33 mouse cellular contexts compared by ENCODE assay signal in the genomic region with DNA sequence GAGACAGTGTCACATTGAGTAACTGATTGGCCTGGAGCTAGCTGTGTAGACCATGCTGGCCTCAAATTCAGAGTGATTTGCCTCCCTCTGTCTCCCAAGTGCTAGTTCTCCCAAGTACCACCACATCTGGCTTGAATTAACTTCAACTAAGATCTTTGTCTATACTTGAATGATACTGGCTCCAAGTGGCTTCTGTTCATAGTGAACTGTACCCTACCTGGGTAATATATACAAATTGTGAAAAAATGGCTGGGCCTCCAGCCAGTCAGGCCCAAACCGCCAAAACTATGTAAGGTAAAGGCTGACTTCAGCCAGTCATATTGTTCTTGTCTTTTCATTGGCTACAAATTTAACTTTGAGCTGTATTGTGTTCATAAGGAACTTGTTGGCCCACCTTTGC. TPM values are rescaled to one million over a fixed set of nuclear protein-coding genes. Genes with fewer than 3 reads are reported as not detected.
DNase-seq lines count a peak whose midpoint lies in the region; ATAC-seq and TF ChIP-seq lines count a peak whose summit lies in the region.
"Had no signal": no experiment of that assay in that cellular context is flagged by ENCODE, and none has a peak within 500 bp of the region (broad histone marks: within the 10 kb centered on the region; RNA-seq: fewer than 3 reads in every experiment).

No protein-coding gene starts in this region.

- DNase-seq in embryo, embryonic 10.5 days (ENCODE audit: low spot score), result peak; percentile 5
- no peak for DNase-seq in embryo, embryonic 10 days (ENCODE audit: low spot score)
- no peak for DNase-seq in hindbrain, postnatal 0 days (ENCODE audit: low spot score)
- peak; percentile 13 for DNase-seq in 3T3-L1 (ENCODE audit: low read depth, low spot score)
- DNase-seq in liver, embryonic 13.5 days, result no peak
- DNase-seq in right cerebral cortex, adult 18-20 months, result no peak
- DNase-seq in left cerebral cortex, postnatal 4 days, result no peak
- DNase-seq: adrenal gland, adult 2 months; cerebellum, adult 11 months; gastrocnemius, postnatal 36 days; heart, postnatal 36 days; kidney, adult 2 months; lung, postnatal 4 days had no signal

- H3K9ac ChIP-seq in hindbrain, postnatal 0 days (replicated peaks; ENCODE audit: low read length), result no peak overlapping the region
- no peak overlapping the region for H3K9ac ChIP-seq in hindbrain, embryonic 16.5 days (ENCODE audit: low read depth, low read length)
- H3K9ac ChIP-seq in liver, embryonic 13.5 days, result 0 out of 2 replicates have a peak overlapping the region, but pooled peaks have one; percentile 100

- 0 out of 2 replicates have a peak overlapping the region, but pooled peaks have one; percentile 85 for H3K4me2 ChIP-seq in hindbrain, postnatal 0 days (ENCODE audit: low read depth, low read length)
- H3K4me2 ChIP-seq in hindbrain, embryonic 16.5 days (ENCODE audit: low read length), result no peak overlapping the region
- peak overlapping the region; percentile 87 for H3K4me2 ChIP-seq in liver, embryonic 13.5 days

- 0 out of 2 replicates have a peak, but pooled peaks cover 9% of the 10 kb centered on the region for H3K4me1 ChIP-seq in hindbrain, postnatal 0 days (ENCODE audit: insufficient read depth, low read length)
- H3K4me1 ChIP-seq in hindbrain, embryonic 16.5 days (ENCODE audit: control insufficient read depth, insufficient read depth, low read depth, low read length), result peaks cover 15% of the 10 kb centered on the region
- peaks cover 40% of the 10 kb centered on the region for H3K4me1 ChIP-seq in liver, embryonic 13.5 days (replicated peaks)

- no peak overlapping the region for H3K4me3 ChIP-seq in hindbrain, postnatal 0 days (ENCODE audit: low read length)
- no peak overlapping the region for H3K4me3 ChIP-seq in hindbrain, embryonic 16.5 days (ENCODE audit: low read length)
- peak overlapping the region; percentile 98 for H3K4me3 ChIP-seq in liver, embryonic 13.5 days (replicated peaks)

- no peaks in the 10 kb centered on the region for H3K27me3 ChIP-seq in hindbrain, postnatal 0 days (ENCODE audit: insufficient read depth, low read length)
- H3K27me3 ChIP-seq in hindbrain, embryonic 16.5 days (replicated peaks; ENCODE audit: control insufficient read depth, insufficient read depth, low read length), result no peaks in the 10 kb centered on the region; the same call in 1 of the 2 replicates
- no peaks in the 10 kb centered on the region for H3K27me3 ChIP-seq in liver, embryonic 13.5 days
- H3K27me3 ChIP-seq: embryonic facial prominence, embryonic 12.5 days; forebrain, embryonic 13.5 days; limb, embryonic 13.5 days; lung, embryonic 15.5 days; midbrain, embryonic 12.5 days; Patski had no signal

- no peak for ATAC-seq in hindbrain, postnatal 0 days
- no peak for ATAC-seq in hindbrain, embryonic 16.5 days
- no peak for ATAC-seq in liver, embryonic 13.5 days (ENCODE audit: low read depth)

- no peaks in the 10 kb centered on the region for H3K36me3 ChIP-seq in hindbrain, postnatal 0 days (ENCODE audit: insufficient read depth, low read length)
- no peaks in the 10 kb centered on the region for H3K36me3 ChIP-seq in hindbrain, embryonic 16.5 days (ENCODE audit: control insufficient read depth, insufficient read depth, low read length)
- H3K36me3 ChIP-seq in liver, embryonic 13.5 days, result 0 out of 2 replicates have a peak, but pooled peaks cover 3% of the 10 kb centered on the region
- H3K36me3 ChIP-seq: embryonic facial prominence, embryonic 12.5 days; limb, embryonic 13.5 days; lung, embryonic 15.5 days; midbrain, embryonic 12.5 days had no signal

- H3K9me3 ChIP-seq in hindbrain, postnatal 0 days (ENCODE audit: low read length), result no peaks in the 10 kb centered on the region
- H3K9me3 ChIP-seq in hindbrain, embryonic 16.5 days (ENCODE audit: control insufficient read depth, low read length), result no peaks in the 10 kb centered on the region
- H3K9me3 ChIP-seq in liver, embryonic 13.5 days (replicated peaks), result no peaks in the 10 kb centered on the region
- H3K9me3 ChIP-seq: embryonic facial prominence, embryonic 12.5 days; forebrain, embryonic 13.5 days; limb, embryonic 13.5 days; lung, embryonic 15.5 days; midbrain, embryonic 12.5 days had no signal

- no peak for TF ChIP-seq CTCF in hindbrain, postnatal 0 days (IDR thresholded peaks at IDR 0.05; ENCODE audit: low read depth)

- H3K27ac ChIP-seq in hindbrain, postnatal 0 days, result no peak overlapping the region
- no peak overlapping the region for H3K27ac ChIP-seq in hindbrain, embryonic 16.5 days (ENCODE audit: low read depth, low read length)
- no peak overlapping the region for H3K27ac ChIP-seq in liver, embryonic 13.5 days
- H3K27ac ChIP-seq: embryonic facial prominence, embryonic 12.5 days; forebrain, embryonic 13.5 days; limb, embryonic 13.5 days; lung, embryonic 15.5 days; midbrain, embryonic 12.5 days; stomach, postnatal 0 days had no signal

- intact Hi-C loops in left cerebral cortex, postnatal 4 days (cut with DNase I), result no loop called here

- 93% methylated on average over 1 of the region's 1 CpGs for WGBS in hindbrain, postnatal 0 days
- 72% methylated on average over 1 of the region's 1 CpGs for WGBS in hindbrain, embryonic 16.5 days
- WGBS in liver, embryonic 13.5 days (ENCODE audit: insufficient replicate concordance), result 79% methylated on average over 1 of the region's 1 CpGs

RNA-seq across cellular contexts. Expression of gene Nanp, which starts 1.2 kb away (rescaled TPM):
- 10.2 and 11.8 TPM in 2 replicates for total RNA-seq in hindbrain, postnatal 0 days (2014; rRNA removed)
- polyA plus RNA-seq in hindbrain, postnatal 0 days (2015; fragmentation: Nextera tagmentation; extraction: Ambion mirVana), result 39.0 and 39.3 TPM in 2 replicates
- polyA plus RNA-seq in hindbrain, embryonic 16.5 days (2015; fragmentation: Nextera tagmentation; extraction: Ambion mirVana), result 32.7 and 36.1 TPM in 2 replicates
- 76.2 and 88.7 TPM in 2 replicates for polyA plus RNA-seq in liver, embryonic 13.5 days (2015; fragmentation: Nextera tagmentation; extraction: Ambion mirVana)
- 10 to 100 TPM; 13.1 to 14.3 TPM for total RNA-seq in left cerebral cortex, postnatal 4 days (2021)

RNA-seq across cellular contexts. Expression of gene Ninl, which starts 1.2 kb away (rescaled TPM):
- total RNA-seq in hindbrain, postnatal 0 days (2014; rRNA removed), result 3.1 and 7.3 TPM in 2 replicates
- 2.7 and 3.2 TPM in 2 replicates for polyA plus RNA-seq in hindbrain, postnatal 0 days (2015; fragmentation: Nextera tagmentation; extraction: Ambion mirVana)
- polyA plus RNA-seq in hindbrain, embryonic 16.5 days (2015; fragmentation: Nextera tagmentation; extraction: Ambion mirVana), result 3.6 and 4.6 TPM in 2 replicates
- 10.6 and 14.2 TPM in 2 replicates for polyA plus RNA-seq in liver, embryonic 13.5 days (2015; fragmentation: Nextera tagmentation; extraction: Ambion mirVana)
- total RNA-seq in left cerebral cortex, postnatal 4 days (2021), result 10 to 100 TPM in 1 of 2 experiments, 1 to 10 TPM in 1; 9.3 to 12.4 TPM
- total RNA-seq: monocyte, adult 5-6 weeks had no signal

RNA-seq across cellular contexts. Expression of gene Gm14151, which starts 51.7 kb away (rescaled TPM):
- total RNA-seq in hindbrain, postnatal 0 days (2014; rRNA removed), result not detected in 2 replicates
- not detected in 2 replicates for polyA plus RNA-seq in hindbrain, postnatal 0 days (2015; fragmentation: Nextera tagmentation; extraction: Ambion mirVana)
- polyA plus RNA-seq in hindbrain, embryonic 16.5 days (2015; fragmentation: Nextera tagmentation; extraction: Ambion mirVana), result not detected in 2 replicates
- polyA plus RNA-seq in liver, embryonic 13.5 days (2015; fragmentation: Nextera tagmentation; extraction: Ambion mirVana), result not detected in 2 replicates
- total RNA-seq in left cerebral cortex, postnatal 4 days (2021), result not detected
- total RNA-seq: adrenal gland, adult 2 months; adrenal gland, postnatal 4 days; ES-E14; gastrocnemius, adult 18-20 months; gastrocnemius, postnatal 36 days; heart, adult 8-10 months; heart, postnatal 36 days; layer of hippocampus, postnatal 25 days; neutrophil, adult 5-6 weeks had no signal
- polyA plus RNA-seq: adrenal gland, adult 2 months; cortical plate, adult 2 months; embryonic facial prominence, embryonic 12.5 days; forebrain, embryonic 13.5 days; heart, embryonic 14.5 days; intestine, embryonic 14.5 days; kidney, adult 2 months; limb, embryonic 13.5 days; lung, embryonic 15.5 days; midbrain, embryonic 12.5 days; Patski; small intestine, adult 2 months; stomach, postnatal 0 days; thymus, postnatal 0 days had no signal

RNA-seq across cellular contexts. Expression of gene Gm14147, which starts 57.6 kb away (rescaled TPM):
- not detected in 2 replicates for total RNA-seq in hindbrain, postnatal 0 days (2014; rRNA removed)
- polyA plus RNA-seq in hindbrain, postnatal 0 days (2015; fragmentation: Nextera tagmentation; extraction: Ambion mirVana), result not detected in 2 replicates
- not detected in 2 replicates for polyA plus RNA-seq in hindbrain, embryonic 16.5 days (2015; fragmentation: Nextera tagmentation; extraction: Ambion mirVana)
- not detected in 2 replicates for polyA plus RNA-seq in liver, embryonic 13.5 days (2015; fragmentation: Nextera tagmentation; extraction: Ambion mirVana)
- not detected for total RNA-seq in left cerebral cortex, postnatal 4 days (2021)
- total RNA-seq: adrenal gland, adult 2 months; adrenal gland, postnatal 4 days; ES-E14; gastrocnemius, adult 18-20 months; gastrocnemius, postnatal 36 days; heart, adult 8-10 months; heart, postnatal 36 days; layer of hippocampus, postnatal 25 days; monocyte, adult 5-6 weeks; neutrophil, adult 5-6 weeks had no signal
- polyA plus RNA-seq: adrenal gland, adult 2 months; cortical plate, adult 2 months; embryonic facial prominence, embryonic 12.5 days; forebrain, embryonic 13.5 days; heart, embryonic 14.5 days; intestine, embryonic 14.5 days; kidney, adult 2 months; limb, embryonic 13.5 days; lung, embryonic 15.5 days; midbrain, embryonic 12.5 days; Patski; small intestine, adult 2 months; stomach, postnatal 0 days; thymus, postnatal 0 days had no signal

Comparison
In these comparisons a context has a peak if more than half of its experiments do, and no peak if none do; other contexts are left out.
1. DNase-seq: peak in embryo, embryonic 10.5 days (single experiment) and 3T3-L1 (single experiment); none in embryo, embryonic 10 days (single experiment), hindbrain, postnatal 0 days (single experiment), liver, embryonic 13.5 days (single experiment), right cerebral cortex, adult 18-20 months (single experiment) and left cerebral cortex, postnatal 4 days (single experiment).